In the genomic region with DNA sequence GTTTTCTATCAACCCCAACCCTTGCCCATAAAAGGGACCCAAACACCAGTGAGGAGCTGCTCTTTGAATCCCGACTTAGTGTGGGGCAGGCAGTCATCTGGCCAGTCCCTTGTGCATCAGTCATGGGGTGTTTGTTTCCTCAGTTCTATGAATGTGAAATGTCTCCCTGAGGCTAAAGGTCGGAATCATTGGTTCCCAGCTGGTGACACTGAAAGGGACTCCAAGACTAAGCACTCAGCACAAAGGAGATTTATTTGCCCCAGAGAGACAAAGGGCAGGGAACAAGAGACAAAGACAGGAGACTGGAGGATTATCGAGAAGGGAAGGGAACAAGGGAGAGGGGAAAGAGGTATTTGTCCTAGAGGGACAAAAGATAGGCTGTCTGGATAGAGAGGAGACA, we compare ENCODE assay signal across 33 mouse cellular contexts. TPM values are rescaled to one million over a fixed set of nuclear protein-coding genes. Genes with fewer than 3 reads are reported as not detected.
DNase-seq lines count a peak whose midpoint lies in the region; ATAC-seq lines count a peak whose summit lies in the region.
"Had no signal": no experiment of that assay in that cellular context is flagged by ENCODE, and none has a peak within 500 bp of the region (broad histone marks: within the 10 kb centered on the region; RNA-seq: fewer than 3 reads in every experiment).

No protein-coding gene starts in this region.

- H3K4me1 ChIP-seq in midbrain, embryonic 10.5 days: peaks cover 53% of the 10 kb centered on the region
- H3K4me1 ChIP-seq in midbrain, embryonic 16.5 days (ENCODE audit: control insufficient read depth, insufficient read depth, low read length): no peaks in the 10 kb centered on the region
- H3K4me1 ChIP-seq in neural tube, embryonic 11.5 days (ENCODE audit: control insufficient read depth, insufficient read depth, low read length): no peaks in the 10 kb centered on the region

- H3K9me3 ChIP-seq in midbrain, embryonic 10.5 days (replicated peaks): no peaks in the 10 kb centered on the region
- H3K9me3 ChIP-seq in midbrain, embryonic 16.5 days (replicated peaks; ENCODE audit: control insufficient read depth, low read length, poor library complexity, severe bottlenecking): no peaks in the 10 kb centered on the region
- no peaks in the 10 kb centered on the region for H3K9me3 ChIP-seq in neural tube, embryonic 11.5 days (ENCODE audit: control insufficient read depth, low read length)
- H3K9me3 ChIP-seq: forebrain, embryonic 13.5 days; heart, embryonic 10.5 days; heart, embryonic 15.5 days; liver, embryonic 13.5 days; midbrain, embryonic 12.5 days had no signal

- H3K4me2 ChIP-seq in midbrain, embryonic 16.5 days (ENCODE audit: low read length): no peak overlapping the region
- H3K4me2 ChIP-seq in neural tube, embryonic 11.5 days (ENCODE audit: low read depth): no peak overlapping the region
- H3K4me2 ChIP-seq: forebrain, embryonic 13.5 days; heart, embryonic 15.5 days; hindbrain, embryonic 14.5 days; liver, embryonic 13.5 days; midbrain, embryonic 12.5 days had no signal

- H3K4me3 ChIP-seq in midbrain, embryonic 10.5 days: no peak overlapping the region
- H3K4me3 ChIP-seq in midbrain, embryonic 16.5 days (ENCODE audit: low read depth, low read length): no peak overlapping the region
- H3K4me3 ChIP-seq in neural tube, embryonic 11.5 days (ENCODE audit: low read depth, low read length): no peak overlapping the region
- H3K4me3 ChIP-seq: forebrain, embryonic 13.5 days; heart, embryonic 10.5 days; heart, embryonic 15.5 days; liver, embryonic 13.5 days; midbrain, embryonic 12.5 days had no signal

- no peak for ATAC-seq in midbrain, embryonic 16.5 days
- ATAC-seq in neural tube, embryonic 11.5 days (ENCODE audit: insufficient read depth, low FRiP score, low TSS enrichment): peak; percentile 75
- ATAC-seq: forebrain, embryonic 13.5 days; inflammation-experienced regulatory T-cells, adult 6 months had no signal

- no peak overlapping the region for H3K9ac ChIP-seq in midbrain, embryonic 16.5 days (ENCODE audit: low read depth, low read length)
- H3K9ac ChIP-seq in neural tube, embryonic 11.5 days (ENCODE audit: low read length): no peak overlapping the region
- H3K9ac ChIP-seq: forebrain, embryonic 13.5 days; heart, embryonic 15.5 days; hindbrain, embryonic 14.5 days; liver, embryonic 13.5 days; midbrain, embryonic 12.5 days had no signal

- 14% methylated on average over 3 of the region's 3 CpGs for WGBS in midbrain, embryonic 10.5 days
- 4% methylated on average over 3 of the region's 3 CpGs for WGBS in midbrain, embryonic 16.5 days
- 13% methylated on average over 3 of the region's 3 CpGs for WGBS in neural tube, embryonic 11.5 days

- H3K27ac ChIP-seq in midbrain, embryonic 10.5 days (replicated peaks): peak overlapping the region; percentile 64
- no peak overlapping the region for H3K27ac ChIP-seq in midbrain, embryonic 16.5 days (ENCODE audit: low read length)
- H3K27ac ChIP-seq in neural tube, embryonic 11.5 days (ENCODE audit: low read depth, low read length): no peak overlapping the region
- H3K27ac ChIP-seq: forebrain, embryonic 13.5 days; heart, embryonic 10.5 days; heart, embryonic 15.5 days; hindbrain, embryonic 14.5 days; kidney, postnatal 0 days; midbrain, embryonic 12.5 days had no signal

- peaks cover 82% of the 10 kb centered on the region for H3K27me3 ChIP-seq in midbrain, embryonic 10.5 days (ENCODE audit: low read depth, poor library complexity, severe bottlenecking)
- H3K27me3 ChIP-seq in midbrain, embryonic 16.5 days (ENCODE audit: control insufficient read depth, insufficient read depth, low read depth, low read length): peaks cover 21% of the 10 kb centered on the region
- peaks cover 13% of the 10 kb centered on the region for H3K27me3 ChIP-seq in neural tube, embryonic 11.5 days (ENCODE audit: control insufficient read depth, insufficient read depth, low read length)

- H3K36me3 ChIP-seq in midbrain, embryonic 10.5 days: no peaks in the 10 kb centered on the region
- no peaks in the 10 kb centered on the region for H3K36me3 ChIP-seq in midbrain, embryonic 16.5 days (ENCODE audit: control insufficient read depth, insufficient read depth, low read length)
- no peaks in the 10 kb centered on the region for H3K36me3 ChIP-seq in neural tube, embryonic 11.5 days (ENCODE audit: control insufficient read depth, insufficient read depth, low read length)
- H3K36me3 ChIP-seq: heart, embryonic 10.5 days; heart, embryonic 15.5 days; liver, embryonic 13.5 days; midbrain, embryonic 12.5 days had no signal

- peak; percentile 68 for DNase-seq in midbrain, embryonic 10.5 days (ENCODE audit: low spot score)
- DNase-seq in ZHBTc4 (ENCODE audit: low read depth, low spot score): peak; percentile 50
- DNase-seq in embryo, embryonic 10.5 days (ENCODE audit: low spot score): peak; percentile 83
- peak; percentile 48 for DNase-seq in neural tube, embryonic 11.5 days (ENCODE audit: low spot score)
- no peak for DNase-seq in kidney, adult 9 months
- no peak for DNase-seq in urinary bladder, postnatal 25 days (ENCODE audit: low spot score)
- DNase-seq: adrenal gland, postnatal 14 days; B cell, adult 2 months; cerebellum, adult 11 months; cerebellum, adult 9-10 months; cerebellum, postnatal 36 days; gastrocnemius, postnatal 10 days; kidney, adult 2 months; kidney, postnatal 4 days; layer of hippocampus, postnatal 36 days; left cerebral cortex, postnatal 4 days; liver, embryonic 13.5 days; lung, adult 2 months; lung, postnatal 10 days; right cerebral cortex, postnatal 14 days; thymus, postnatal 25 days had no signal

RNA-seq across cellular contexts. Expression of a gene that starts 19.9 kb away (rescaled TPM):
- 0.20 and 0.30 TPM in 2 replicates for polyA plus RNA-seq in midbrain, embryonic 10.5 days (2016; fragmentation: Nextera tagmentation; extraction: Ambion mirVana)
- not detected in 2 replicates for polyA plus RNA-seq in midbrain, embryonic 16.5 days (2015; fragmentation: Nextera tagmentation; extraction: Ambion mirVana)
- not detected in 2 replicates for polyA plus RNA-seq in neural tube, embryonic 11.5 days (2014; fragmentation: Nextera tagmentation; extraction: Ambion mirVana)
- polyA plus RNA-seq: embryonic facial prominence, embryonic 11.5 days; forebrain, embryonic 13.5 days; gonadal fat pad, adult 2 months; heart, embryonic 10.5 days; hindbrain, embryonic 14.5 days; inflammation-experienced regulatory T-cells, adult 6 months; limb, embryonic 14.5 days; liver, embryonic 13.5 days; lung, adult 2 months; midbrain, embryonic 12.5 days; small intestine, adult 2 months had no signal

Comparison
In these comparisons a context has a peak if more than half of its experiments do, and no peak if none do; other contexts are left out.
1. DNase-seq: peak in midbrain, embryonic 10.5 days (single experiment), ZHBTc4 (single experiment), embryo, embryonic 10.5 days (single experiment) and neural tube, embryonic 11.5 days (single experiment); none in kidney, adult 9 months (single experiment) and urinary bladder, postnatal 25 days (single experiment).